Mouse (Mus musculus) A20 (cell line): ENCODE data around the gene Itprid2.
"Not testable (repeated sequence)": the region's sequence is repeated elsewhere in the genome, so short reads cannot be mapped to it uniquely, and the experiment has no call there.

Experiments used
- DNase-seq: peaks from one replicate; pipeline ENCODE4 v3.0.0-alpha.2; 2011; ENCODE audit warnings: low read depth, low spot score

The Itprid2 gene

DNA sequence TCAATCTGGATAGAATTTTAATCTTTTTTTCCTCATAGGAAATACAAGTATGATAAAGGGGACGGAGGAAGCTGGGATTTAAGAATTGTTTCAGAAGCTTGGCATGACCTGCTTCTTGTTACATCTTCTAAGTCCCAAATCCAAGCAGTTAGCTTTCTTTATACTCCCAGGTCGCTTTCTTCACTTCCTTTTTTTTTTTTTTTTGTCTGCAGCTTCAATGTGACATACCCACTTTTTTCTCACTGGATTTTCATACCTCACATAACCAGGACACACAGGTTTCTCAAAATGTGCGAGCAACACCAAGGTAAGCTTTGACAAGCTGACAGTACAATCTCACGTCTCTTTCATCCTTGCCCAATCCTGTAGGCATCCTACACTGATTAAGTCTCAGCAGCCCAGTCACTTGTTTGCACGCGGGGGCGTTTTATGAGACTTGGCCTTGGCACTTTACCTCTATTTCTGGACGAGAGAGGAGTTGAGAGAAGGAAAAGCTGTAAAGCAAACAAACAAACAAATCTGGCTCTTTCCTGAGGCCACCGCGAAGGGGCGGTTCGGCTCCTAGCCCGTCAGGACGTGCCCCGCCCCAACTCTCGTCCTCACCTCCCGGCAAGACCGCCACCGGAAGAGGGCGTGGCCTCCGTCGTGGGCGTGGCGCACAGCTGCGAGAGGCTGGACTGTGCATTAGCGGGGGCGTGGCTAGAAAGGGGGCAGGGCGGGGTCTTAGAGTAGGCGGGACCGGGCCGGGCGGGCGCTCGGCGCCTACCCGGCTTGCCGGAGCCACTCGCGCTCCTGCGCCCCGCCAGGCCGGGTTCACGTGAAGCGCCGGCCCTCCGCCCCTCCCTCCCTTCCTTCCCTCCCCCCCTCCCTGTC is at the start of gene Itprid2:
TSS of gene Itprid2 (plus strand) at position 825 of the 873 bp plus-strand sequence.
- peak; percentile 99 for DNase-seq

DNA sequence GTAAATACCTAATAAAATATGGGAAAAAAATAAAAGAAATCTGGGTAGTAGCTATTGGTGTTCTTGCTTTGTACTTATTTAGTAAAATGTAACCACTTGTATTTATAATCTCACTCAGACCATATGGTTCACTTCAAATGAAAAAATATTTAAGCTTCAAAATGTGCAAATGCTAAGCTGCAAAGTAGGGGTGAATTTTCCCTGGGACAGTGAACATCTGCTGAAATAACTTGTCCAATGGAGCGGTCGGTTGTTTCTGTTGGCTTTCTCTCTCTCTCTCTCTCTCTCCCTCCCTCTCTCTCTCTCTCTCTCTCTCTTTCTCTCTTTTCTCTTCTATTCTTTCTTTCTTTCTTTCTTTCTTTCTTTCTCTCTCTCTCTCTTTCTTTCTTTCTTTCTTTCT is 39.0 kb upstream of the Itprid2 start:
- DNase-seq = no peak

DNA sequence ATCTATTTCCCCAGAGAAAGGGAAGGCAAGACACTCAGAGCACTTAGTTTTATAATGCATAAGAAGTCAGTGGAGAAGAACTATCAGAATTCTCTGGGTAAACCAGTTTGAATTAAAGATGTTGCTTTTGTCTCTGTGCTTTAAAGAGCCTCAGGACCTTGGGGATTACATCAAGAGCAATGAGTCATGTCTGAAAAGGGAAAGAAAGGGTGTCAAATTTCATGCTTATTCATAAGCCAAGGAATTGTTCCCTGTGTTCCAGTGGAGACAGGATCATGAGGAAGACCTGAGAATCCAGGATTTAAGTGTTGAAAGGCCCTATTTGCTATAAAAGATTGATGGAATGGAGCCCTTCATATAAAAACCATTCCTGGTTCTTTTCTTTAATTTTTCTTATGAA is 38.1 kb upstream of the Itprid2 start:
- no peak for DNase-seq

DNA sequence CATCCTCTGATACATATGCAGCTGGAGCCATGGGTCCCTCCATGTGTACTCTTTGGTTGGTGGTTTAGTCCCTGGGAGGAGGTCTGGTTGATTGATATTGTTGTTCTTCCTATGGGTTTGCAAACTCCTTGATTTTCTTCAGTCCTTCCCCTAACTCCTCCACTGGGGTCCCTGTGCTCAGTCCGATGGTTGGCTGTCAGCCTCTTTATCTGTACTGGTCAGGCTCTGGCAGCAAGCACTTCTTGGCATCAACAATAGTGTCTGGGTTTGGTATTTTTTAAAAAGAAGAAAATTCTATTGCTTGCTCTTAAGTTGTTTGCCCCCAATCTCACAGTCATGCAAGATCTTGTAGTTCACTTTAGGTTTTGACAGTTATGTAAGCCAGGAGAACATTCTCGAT is 34.0 kb upstream of the Itprid2 start:
- not testable (repeated sequence) for DNase-seq

DNA sequence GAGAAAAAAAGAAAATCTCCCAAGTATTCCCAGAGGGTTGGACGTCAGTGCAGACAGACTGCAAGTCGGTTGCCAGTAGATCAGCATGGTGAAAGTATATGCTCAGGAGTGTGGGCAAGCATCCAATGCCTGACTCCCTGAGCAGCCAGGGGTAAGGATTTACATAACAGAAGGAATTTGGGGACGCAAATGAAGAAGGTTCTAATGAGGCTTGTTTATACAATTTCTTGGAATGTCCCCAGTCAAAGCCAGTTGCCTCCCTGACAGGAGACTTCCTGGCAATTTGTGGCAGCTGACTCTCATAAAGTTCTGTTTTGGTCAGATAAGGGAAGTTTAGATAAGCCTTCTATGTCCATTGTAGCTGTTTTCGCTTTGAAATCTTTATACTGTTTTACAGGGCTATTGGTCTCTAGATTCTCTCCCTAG is 33.4 kb upstream of the Itprid2 start:
- no peak for DNase-seq

DNA sequence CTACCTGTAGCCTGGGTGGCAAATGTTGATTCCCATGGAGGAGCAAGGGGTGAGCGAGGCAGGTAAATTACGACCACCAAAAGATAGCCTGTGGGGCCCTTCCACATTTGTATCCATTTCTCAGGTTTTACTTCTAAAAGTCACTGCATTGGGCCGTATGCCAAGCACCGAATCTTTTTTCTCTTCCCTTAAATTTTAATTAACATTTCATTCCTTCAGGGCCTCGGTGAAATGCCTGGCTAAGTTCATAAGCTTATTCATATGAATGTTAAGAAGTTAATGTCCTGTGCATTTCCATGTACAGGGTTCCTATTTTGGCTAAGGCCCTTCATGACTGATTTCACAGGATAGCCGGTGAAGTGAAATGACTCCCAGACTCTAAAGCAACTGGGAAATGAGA is 32.8 kb upstream of the Itprid2 start:
- no peak for DNase-seq

DNA sequence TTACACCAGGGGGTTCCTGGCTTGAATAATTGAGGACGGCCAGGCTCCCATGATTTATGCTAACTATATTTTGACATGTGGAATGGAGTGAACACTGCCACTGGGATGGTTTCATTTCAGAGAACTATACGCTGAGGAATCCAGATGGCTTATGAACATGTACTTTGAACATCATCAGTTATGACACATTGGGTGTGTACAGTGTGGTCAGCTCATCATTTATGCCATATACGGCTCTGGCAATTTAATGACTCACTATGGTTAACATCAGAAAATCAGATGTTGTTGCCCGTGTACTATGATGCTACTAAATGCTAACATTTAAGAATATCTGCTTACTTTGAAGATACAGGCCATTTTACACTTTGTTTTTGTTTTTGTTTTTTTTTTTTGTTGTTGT is 31.8 kb upstream of the Itprid2 start:
- DNase-seq = no peak

DNA sequence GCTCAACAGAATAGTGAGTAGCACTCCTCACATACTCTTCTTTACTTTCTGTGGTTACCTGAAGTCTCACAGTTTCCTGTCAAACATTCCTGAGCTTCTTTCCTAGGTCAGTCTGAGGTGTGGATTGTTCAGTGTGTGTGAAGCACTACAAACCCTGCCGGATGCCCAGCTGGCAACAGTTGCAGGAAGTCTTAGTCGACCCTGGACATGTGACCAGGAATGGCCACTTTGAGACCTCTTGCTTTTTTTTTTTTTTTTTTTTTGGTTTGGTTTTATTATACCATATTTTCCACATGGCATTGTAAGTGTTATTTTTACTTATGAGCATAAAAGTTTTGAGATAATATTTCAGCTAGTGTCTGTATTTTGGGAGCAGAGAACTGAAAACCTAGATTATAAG is 29.1 kb upstream of the Itprid2 start:
- no peak for DNase-seq

DNA sequence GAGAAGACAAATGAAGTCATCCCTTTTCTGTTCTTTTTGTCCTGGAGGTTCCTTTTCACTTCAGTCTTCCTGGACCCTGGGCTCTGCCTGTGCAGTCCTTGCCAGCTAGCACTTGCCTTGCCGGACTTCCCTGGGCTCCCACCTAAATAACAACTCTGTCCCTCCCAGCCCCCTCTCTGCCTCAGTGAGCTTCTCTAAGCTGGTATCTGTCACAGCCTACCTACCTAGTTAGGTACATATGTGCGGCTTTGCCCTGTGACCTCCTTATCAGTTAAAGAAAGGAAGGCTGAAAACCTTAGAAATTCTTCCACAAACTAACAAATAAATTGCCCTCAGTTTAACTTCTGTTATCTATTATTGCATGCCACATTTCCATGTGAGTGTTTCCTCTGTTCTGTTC is 28.0 kb upstream of the Itprid2 start:
- no peak for DNase-seq

DNA sequence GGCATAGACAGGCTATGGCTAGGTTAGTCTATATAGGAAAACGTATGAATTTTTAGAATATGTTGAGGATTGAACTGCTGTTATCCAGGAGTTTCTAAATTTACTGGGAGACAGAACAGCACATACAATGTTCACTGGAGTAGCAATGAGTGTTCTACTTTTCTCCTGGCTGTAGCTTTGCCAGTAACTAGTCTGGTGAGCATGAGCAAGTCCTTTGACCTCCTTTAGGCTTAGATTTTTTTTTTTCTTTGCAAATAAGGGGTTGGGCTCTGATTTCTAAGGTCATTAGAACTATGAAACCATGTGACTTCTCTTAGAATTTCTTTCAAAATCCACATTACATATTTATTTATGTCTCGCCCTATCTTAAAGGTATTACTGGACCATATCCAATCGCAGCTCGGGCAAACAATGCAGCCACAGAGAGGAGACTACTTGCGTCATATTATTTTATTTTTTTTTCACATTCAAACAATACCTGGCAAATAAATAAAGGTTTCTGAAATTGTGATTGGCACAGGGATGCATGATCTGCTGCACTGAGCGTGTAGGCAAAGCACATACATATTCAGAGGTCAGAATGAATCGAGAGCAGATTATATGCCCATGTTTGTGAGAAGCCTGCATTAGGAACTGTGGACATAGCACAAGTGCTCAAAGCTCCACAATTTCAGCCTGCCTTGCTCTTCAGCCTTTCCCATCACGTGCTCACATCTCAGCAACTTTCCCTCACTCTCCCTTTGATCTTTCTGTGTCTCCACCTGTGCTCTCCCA is 26.7 kb upstream of the Itprid2 start:
- DNase-seq = no peak

DNA sequence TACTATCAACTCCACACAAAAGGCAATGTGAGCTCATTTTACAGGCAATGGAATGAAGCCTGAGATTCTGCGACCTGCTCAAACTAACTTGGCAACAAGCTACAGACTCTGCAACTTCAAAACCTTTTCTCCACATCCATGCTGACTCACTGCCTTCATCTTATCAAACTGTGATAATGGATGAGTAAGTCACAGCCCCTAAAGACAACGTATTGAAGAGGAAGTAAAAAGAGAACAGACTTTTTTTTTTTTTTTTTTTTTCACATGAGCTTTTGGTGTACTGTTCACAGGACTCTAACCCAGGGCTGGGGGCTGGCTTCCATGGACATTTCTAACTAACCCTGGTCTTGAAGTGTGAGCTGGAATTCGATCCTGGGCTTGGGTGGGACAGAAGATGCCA is 24.3 kb upstream of the Itprid2 start:
- DNase-seq = no peak

DNA sequence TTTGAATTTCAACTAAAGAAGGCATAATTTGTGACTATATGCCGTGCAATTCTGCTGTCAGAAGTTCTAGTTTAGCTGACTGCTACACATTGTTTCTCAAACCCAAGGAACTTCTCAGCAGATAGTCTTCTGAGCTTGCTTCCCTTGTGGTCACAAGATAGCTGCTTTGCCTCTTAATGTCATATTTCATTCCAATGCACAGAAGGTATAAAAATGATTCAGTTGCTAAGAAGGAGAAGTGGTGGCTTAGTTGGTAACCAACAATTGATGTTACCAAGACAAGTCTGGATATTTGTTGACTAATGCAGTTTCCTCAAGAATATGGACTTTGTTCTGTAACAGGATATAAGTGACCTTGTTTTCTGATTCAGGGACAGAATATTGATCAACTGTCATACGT is 17.0 kb upstream of the Itprid2 start:
- no peak for DNase-seq

DNA sequence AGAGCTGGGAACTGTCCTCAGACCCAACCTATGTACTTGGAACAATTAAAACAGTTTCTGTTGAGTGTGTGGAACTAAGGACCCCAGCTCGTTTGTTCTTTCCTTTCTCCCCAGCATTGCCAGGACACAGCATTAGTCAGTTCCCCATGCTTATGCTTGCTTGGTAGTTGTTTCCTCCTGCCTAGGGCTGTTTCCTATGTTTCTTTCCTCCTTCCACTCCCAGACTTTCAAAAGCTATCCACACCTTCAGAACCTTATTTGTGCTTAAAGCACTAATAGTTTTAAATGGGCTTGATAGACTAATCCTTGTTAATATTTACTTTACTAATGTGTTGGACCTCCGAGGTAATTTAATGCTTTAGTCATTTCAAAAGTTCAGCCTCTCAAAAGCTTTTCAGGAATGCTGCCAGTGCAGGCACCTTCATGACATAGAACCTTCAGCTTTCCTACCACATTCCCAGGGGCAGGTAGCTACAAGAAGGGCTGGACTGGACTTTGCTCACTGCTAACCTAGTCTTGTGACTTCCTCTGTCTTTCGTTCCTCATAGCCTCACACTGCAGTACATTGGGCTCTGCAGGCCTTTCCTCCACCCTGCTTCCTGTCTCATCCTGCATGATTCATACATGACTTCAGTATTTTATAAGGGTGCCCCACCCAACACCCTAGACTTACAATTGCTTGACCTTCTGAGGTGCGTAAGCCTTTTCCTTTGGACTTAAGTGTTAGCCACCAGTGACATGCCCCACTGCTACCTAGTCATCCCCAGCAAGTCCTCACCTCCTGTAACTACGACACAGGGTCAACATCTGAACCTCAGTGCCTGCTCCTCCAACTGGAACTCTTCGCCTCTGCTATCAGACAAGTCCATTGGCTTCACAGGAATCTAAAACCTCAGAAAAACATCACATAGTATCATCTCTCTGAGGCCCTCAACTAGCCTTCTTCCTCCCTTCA is 16.3 kb upstream of the Itprid2 start:
- DNase-seq = no peak

DNA sequence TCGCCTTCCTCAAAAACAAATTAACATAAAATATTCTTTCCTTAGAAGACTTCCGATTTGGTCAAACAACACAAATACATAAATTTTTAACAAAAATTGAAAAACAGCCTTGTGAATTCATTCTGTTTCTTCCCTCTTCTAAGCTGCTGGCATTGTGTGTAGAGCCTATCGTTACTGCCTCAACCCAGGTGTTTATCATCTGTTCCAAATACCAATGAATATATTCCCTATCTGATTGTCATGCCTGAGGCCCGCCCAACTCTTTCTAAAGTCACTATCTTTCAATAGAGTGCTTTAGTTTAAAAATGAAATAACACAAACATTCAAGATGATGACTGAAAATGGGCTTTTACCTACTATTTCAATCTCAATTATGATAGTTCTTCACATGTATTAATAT is 11.9 kb upstream of the Itprid2 start:
- no peak for DNase-seq

DNA sequence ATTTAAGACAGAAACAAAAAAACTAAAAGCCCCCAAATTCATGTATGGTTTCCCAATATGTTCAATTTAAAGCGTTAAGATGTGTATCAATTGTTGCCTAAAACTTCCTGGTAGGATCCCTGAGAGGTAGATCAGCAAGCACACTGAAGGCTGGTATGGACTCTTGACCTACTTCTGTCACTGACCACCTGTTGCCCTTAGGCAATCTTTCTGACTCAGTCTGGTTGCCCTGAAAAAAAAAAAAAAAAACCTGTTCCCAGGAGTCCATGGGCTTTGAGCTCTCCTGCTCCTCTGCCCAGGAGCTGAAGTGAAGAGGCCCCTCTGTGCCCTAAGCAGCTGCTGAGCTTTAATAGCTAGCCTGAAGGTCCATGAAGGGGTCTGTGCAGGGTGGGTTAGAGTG is 7.5 kb upstream of the Itprid2 start:
- no peak for DNase-seq

DNA sequence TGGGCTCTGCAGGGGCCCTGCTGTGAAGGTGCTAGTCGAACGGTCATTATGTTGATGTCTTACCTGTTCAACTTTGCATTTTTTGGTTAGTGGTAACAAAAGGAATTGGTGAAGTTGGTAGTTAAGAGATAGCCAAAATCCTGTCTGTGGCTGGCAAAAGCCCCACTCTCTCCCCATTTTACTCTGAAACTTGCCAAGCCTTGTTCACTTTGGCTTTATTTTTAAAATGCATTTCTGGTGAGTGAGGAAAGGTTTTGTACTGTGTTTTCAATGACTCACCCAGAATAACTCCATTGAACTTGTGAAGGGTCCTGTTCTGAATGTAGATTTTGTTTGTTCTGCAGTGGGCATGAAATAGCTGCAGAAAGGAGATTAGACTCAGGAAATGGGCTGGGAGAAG is 4.9 kb upstream of the Itprid2 start:
- no peak for DNase-seq

DNA sequence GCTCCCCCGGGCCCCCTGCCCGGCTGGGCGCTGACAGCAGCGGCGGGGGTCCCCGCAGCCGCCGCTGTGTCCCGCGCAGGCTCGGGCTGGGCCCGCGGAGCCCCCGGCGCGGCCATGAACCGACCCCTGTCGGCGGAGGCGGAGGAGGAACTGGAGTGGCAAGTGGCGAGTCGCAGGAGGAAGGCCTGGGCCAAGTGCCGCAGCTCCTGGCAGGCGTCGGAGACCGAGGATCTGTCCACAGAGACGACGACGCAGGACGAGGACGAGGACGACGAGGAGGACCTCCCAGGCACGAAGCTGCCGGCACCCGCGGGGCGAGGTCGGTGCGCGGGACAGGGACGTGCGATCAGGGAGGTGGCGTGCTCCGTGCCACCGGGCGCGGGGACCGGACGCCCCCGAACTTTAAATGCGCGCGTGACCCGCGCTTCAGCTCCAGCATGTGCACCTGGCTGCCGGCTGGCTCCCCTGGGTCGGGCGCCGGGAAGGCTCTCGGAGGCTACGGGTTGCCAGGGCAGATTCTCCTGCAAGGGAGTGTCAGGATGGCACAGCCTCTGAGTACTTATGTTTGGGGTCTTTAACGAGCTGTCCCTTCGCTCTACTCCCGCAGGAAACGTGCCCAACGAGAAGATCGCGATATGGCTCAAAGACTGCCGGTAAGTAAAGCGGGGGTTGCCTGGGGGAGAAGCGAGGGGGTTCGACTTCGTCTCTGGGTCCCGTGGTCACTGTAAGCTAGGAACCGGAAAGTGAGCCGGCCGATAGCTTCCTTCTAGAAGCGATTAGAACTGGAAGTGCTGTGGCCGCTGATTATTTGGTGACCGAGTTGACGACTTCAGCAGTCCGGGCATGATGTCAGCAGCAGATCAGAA is 507 bp downstream of the Itprid2 start:
- DNase-seq = peak; percentile 83

DNA sequence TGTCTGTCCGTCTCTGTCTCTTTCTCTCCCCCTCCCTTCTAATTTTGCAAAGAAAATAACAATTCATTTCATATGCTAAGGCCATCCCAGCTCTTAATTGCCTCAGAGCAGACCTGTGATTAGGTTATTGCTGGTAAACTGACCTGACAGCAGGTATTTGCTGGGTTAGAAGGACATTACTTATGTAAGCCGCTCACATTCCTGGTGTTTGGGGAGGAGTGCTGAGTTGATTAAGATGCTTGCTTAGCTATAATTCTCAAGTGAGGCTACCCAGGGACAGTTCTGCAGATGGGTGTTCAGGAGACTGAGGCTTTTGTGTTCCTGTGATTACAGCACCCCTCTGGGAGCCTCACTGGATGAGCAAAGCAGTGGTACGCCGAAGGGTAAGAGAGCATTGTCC is 3.8 kb downstream of the Itprid2 start:
- no peak for DNase-seq

DNA sequence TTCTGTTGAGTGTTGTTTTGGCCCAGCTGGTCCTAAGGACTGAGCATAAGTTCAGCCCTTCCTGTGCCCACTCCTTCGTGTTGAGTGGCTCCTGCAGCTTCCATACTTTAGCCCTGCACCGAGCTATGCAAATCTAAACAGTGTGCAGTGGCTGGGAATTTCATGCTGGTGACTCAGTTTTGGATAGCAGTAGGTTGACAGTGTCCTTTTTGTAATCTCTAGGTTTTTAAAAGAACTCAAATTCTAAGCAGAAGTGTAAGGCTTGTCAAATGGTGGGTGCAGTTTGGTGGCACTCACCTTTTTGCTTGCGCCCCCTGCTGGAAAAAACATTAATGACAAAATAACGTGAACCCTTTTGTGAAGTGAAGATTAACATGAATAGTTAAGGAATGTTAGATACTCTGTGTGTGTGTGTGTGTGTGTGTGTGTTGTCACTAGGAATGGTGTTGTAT is 11.1 kb downstream of the Itprid2 start:
- DNase-seq = peak; percentile 79

DNA sequence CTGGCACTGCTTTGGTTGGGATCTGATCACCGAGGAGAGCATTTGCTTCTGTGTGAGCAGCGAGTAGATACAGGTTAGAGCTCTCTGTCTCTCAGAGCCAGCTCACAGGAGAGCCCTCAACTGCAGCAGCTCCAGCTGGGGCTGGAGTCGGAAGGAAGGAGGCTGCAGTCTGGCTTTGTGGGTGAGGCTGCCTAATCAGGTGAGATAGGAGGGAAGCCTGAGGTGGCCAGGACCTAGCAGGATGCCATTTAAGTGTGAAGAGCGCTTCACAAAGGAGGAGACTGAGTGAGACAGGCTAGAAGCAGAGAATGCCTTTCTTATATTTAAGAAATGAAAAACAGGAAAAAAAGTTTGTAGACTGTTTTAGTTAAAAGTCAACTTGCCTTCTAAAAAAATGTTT is 11.9 kb downstream of the Itprid2 start:
- no peak for DNase-seq

DNA sequence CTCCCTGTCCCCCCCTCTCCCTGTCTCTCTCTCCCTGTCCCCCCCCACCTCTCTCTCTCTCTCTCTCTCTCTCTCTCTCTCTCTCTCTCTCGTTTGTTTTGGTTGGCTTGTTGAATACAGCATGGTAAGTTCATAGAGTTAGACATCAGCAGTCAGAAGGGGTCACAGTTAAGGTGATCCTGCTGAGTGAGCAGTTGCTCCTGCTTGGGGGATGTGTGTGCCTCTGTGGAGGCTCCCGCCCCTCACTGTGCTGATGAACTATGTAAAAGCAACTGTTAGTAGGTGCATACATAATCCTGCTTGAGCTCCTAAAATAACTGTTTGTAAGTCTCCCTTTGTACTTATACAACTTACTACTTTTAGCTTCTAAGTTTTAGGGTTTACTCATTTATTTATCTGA is 12.6 kb downstream of the Itprid2 start:
- no peak for DNase-seq
